Mouse (Mus musculus): ENCODE results near the gene Grid2ip. TPM values are rescaled to one million over a fixed set of nuclear protein-coding genes. Genes with fewer than 3 reads are reported as not detected.

Gene Grid2ip
- total RNA-seq, 2 experiments from 2014 or later: not detected

DNA sequence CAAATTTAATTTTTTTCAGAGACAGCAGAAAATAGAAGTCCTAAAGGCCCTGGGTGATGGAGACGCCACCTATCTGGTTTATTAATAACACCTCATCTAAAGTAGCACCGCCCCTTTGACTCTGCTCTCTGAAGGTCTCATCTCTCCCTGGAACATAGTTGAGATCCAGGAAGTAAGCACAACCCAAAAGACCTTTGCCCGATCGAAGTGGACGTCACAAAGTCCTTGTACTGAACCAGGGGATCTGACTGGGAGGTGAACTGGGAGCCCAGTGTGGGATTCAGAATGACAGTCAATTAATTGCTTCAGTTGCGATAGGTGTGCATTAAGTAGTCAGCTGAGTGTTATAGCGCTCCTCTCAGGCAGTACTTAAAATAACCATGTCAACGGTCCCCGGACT lies 48.1 kb downstream of the Grid2ip start:
- no peak for ATAC-seq (replicated peaks; ENCODE audit: low FRiP score, poor library complexity, severe bottlenecking)

DNA sequence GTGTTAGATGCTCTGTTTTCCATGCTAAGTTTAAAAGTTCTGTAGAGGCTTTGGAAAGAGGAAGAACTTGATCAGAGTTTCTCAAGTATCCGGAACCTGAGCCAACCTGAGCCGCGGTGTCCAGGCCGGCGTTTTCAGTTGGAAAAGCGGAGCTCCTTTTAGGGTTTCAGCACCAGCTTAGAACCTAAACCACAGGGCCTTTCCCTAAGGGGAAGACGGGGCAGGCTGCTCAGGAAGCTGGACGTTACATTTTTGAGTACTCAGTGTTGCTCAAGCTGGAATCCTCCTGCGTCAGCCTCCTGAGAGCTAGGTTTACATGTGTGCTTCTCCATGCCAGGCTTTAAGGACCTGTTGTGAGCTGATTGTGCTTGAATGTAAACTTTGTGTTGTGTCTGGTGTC lies 49.4 kb downstream of the Grid2ip start:
- ATAC-seq (replicated peaks; ENCODE audit: low FRiP score, poor library complexity, severe bottlenecking): no peak

DNA sequence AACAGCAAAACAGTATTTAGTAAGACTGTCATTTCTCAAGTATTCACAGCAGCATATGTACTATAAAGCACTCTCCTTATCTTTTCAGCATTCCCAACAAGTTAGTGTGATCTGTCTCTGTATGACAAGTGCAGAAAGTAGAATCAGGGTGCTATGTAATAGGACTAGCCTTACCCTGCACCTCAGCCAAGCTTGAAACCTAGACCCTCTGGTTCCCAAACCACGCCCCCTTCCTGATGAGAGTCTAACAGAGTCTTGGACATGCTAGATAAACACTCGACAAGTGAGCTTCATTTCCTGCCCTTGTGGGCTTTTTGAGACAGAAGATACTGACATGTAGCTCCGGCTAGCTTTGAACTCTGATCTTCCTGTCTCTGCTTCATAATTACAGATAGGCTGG lies 52.1 kb downstream of the Grid2ip start:
- no peak for ATAC-seq (replicated peaks; ENCODE audit: low FRiP score, poor library complexity, severe bottlenecking)

DNA sequence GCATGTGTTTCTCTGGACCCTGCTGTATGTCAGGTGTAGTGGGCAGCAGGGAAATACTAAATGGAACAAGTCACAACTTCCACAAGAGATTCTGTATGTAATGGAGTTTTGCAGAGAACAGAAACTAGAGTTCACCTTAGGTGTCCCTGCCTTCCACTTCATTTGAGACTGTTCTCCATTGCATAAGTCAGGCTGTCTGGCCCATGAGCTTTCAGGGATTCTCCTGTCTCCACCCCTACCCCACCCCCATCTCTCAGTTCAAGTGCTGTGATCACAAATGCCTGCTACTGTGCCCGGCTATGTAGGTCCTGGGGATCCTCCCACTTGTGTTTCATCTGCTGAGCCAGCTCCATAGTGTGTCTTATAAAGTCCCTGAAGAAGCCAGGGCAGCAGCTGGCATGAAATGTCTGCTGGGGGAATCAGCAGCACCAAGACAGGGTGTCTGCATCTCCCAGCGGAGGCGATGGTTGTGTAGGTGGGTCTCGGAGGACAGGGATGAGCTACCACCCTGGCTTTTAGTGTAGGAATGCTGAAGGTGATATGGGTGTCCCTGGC lies 53.8 kb downstream of the Grid2ip start:
- ATAC-seq (replicated peaks; ENCODE audit: low FRiP score, poor library complexity, severe bottlenecking): no peak

DNA sequence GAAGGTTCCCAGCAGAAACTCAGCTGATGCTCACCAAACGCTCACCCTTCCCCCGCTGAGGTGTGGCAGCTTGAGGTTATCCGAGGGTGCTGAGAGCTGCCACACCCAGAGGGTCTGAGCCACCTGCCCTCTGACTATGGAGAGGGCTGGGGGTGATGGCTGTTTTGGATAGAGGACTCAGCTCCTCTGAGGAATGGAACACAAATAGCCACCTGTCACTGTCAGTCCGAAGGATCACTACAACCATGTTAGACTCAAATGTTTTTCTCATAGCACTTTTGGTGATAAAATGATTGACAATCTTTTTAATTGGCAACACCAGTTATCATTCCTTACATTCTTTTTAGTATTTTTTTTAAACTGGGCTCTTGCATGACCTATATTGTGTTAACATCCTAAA lies 64.3 kb downstream of the Grid2ip start:
- ATAC-seq (replicated peaks; ENCODE audit: low FRiP score, poor library complexity, severe bottlenecking): no peak

DNA sequence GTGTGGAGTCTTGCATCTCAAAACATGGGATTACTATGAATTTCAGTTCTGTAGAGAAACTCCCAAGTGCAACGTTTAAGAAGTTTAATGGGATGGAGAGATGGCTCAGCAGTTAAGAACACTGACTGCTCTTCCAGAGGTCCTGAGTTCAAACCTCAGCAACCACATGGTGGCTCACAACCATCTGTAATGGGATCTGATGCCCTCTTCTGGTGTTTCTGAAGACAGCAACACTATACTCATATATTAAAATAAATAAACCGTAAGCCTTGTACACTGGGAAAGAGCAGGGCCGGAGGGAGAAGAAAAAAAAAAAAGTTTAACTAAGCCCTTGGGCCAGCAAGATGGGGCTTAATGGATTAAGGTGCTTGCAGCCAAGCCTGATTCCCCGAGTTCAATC lies 65.9 kb downstream of the Grid2ip start:
- no peak for ATAC-seq (replicated peaks; ENCODE audit: low FRiP score, poor library complexity, severe bottlenecking)

DNA sequence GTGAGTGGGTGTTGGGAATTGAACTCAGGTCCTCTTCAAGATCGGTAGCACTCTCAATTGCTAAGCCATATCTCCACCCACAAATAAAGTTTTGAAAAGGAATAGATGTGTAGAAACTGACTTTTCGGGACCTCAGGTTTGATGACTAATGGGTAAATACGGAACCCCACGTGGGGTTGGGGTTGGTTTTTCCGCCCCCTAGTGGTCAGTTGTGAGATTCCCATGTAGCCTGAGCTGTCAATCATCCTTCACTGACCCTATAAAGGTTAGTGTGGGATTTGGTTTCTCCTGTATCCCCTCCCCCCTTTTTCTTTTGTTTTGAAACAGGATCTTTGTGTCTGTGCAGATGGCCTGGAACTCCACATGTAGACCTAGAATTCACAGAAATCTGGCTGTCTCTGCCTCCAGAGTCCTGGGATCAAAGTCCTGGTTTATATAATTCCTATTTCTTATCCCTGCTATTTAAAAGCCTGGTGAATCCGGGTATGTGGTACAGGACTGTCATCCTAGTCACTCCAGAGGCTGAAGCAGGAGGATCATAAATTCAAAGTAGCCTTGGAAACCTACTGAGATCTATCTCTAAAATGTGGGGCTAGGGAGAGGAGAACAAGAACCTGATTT lies 66.9 kb downstream of the Grid2ip start:
- peak; percentile 95 for ATAC-seq (replicated peaks; ENCODE audit: low FRiP score, poor library complexity, severe bottlenecking)

DNA sequence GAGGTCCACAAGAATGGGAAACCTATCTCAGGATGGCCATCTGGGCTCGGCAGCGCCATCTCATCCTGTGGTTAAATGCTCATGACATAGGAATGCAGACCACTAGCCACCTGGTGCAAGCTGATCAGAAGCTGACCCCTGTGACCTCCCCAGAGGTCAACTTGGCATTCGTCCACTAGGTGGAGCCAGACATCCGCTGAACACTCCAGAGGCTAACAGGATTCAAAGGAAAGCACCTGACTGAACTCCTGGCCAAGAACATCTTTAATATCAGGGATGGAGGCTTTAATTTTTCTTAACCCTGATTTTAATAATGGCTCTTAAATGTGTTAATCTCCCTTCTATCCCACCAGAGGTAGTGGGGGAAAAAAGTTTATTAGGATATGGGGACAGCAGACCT lies 77.3 kb downstream of the Grid2ip start:
- peak; percentile 91 for ATAC-seq (replicated peaks; ENCODE audit: low FRiP score, poor library complexity, severe bottlenecking)

DNA sequence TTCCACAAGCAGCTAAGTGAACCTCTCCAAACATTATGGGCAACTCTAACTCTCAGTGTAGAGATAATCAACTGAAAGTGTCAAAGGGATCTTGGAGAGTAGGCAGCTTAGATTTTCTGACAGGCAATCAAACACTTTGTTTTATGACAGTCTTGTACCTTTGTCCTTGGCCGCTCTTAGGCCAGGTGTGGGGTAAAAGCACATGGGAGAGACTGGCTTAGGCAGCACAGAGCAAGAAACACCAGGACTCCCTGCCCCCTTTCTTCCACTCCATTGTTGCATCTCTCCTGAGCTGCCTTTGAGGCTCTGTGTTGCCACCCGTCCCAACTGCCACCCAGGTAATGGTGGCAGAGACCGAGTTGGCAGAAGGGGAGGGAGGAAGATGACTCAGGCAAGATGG lies 84.2 kb downstream of the Grid2ip start:
- ATAC-seq (replicated peaks; ENCODE audit: low FRiP score, poor library complexity, severe bottlenecking): no peak

DNA sequence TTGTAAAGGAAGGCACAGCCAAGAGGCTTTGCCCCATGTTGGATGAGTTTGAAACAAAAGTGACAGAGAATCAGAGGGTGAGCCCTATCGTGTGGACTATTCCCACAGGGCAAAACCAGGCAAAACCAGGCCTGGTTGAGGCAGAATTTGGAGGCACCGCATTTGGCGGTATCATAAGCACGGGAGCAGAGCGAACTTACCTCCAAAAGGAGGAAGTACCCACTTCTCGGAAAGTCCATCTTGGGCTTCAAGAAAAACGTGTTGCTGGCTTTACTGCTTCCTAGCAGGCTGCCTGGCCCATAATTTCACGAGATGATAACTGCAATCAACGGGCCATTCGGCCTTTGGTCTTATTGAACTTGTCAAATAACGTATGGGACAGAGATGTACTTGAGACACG lies 84.6 kb downstream of the Grid2ip start:
- no peak for ATAC-seq (replicated peaks; ENCODE audit: low FRiP score, poor library complexity, severe bottlenecking)

Other genes with a start within 250 kb of the Grid2ip start
- 31.0 and 33.1 TPM in 2 replicates for gene Rnf216, start 244.3 kb upstream of the Grid2ip start, total RNA-seq (2015; ENCODE audit: low replicate concordance)
- 31.1 and 45.7 TPM in 2 replicates for gene Rnf216, start 244.3 kb upstream of the Grid2ip start, total RNA-seq (2017; ENCODE audit: low replicate concordance)
- gene Olfr718-ps1, start 209.8 kb upstream of the Grid2ip start, total RNA-seq (2015; ENCODE audit: low replicate concordance): not detected in 2 replicates
- gene Olfr718-ps1, start 209.8 kb upstream of the Grid2ip start, total RNA-seq (2017; ENCODE audit: low replicate concordance): not detected in 2 replicates
- gene Rbak, start 176.6 kb upstream of the Grid2ip start, total RNA-seq (2015; ENCODE audit: low replicate concordance): 1.4 and 3.4 TPM in 2 replicates
- gene Rbak, start 176.6 kb upstream of the Grid2ip start, total RNA-seq (2017; ENCODE audit: low replicate concordance): 0.39 and 1.4 TPM in 2 replicates
- gene Spdye4b, start 176.3 kb upstream of the Grid2ip start, total RNA-seq (2015; ENCODE audit: low replicate concordance): not detected in 2 replicates
- gene Spdye4b, start 176.3 kb upstream of the Grid2ip start, total RNA-seq (2017; ENCODE audit: low replicate concordance): not detected in 2 replicates
- gene Spdye4a, start 130.4 kb upstream of the Grid2ip start, total RNA-seq (2015; ENCODE audit: low replicate concordance): not detected in 2 replicates
- not detected in 2 replicates for gene Spdye4a, start 130.4 kb upstream of the Grid2ip start, total RNA-seq (2017; ENCODE audit: low replicate concordance)
- 0.36 TPM in 1 of 2 replicates, not detected in the other for gene Zfp12, start 122.2 kb upstream of the Grid2ip start, total RNA-seq (2015; ENCODE audit: low replicate concordance)
- 0.68 and 1.7 TPM in 2 replicates for gene Zfp12, start 122.2 kb upstream of the Grid2ip start, total RNA-seq (2017; ENCODE audit: low replicate concordance)
- gene Zfp316, start 87.3 kb upstream of the Grid2ip start, total RNA-seq (2015; ENCODE audit: low replicate concordance): 0.36 TPM in 1 of 2 replicates, not detected in the other
- gene Zfp316, start 87.3 kb upstream of the Grid2ip start, total RNA-seq (2017; ENCODE audit: low replicate concordance): 0.64 and 0.76 TPM in 2 replicates
- gene Zfp853, start 63.7 kb upstream of the Grid2ip start, total RNA-seq (2015; ENCODE audit: low replicate concordance): not detected in 2 replicates
- not detected in 2 replicates for gene Zfp853, start 63.7 kb upstream of the Grid2ip start, total RNA-seq (2017; ENCODE audit: low replicate concordance)
- gene E130309D02Rik, start 42.0 kb upstream of the Grid2ip start, total RNA-seq (2015; ENCODE audit: low replicate concordance): 14.7 and 20.9 TPM in 2 replicates
- 7.8 and 8.2 TPM in 2 replicates for gene E130309D02Rik, start 42.0 kb upstream of the Grid2ip start, total RNA-seq (2017; ENCODE audit: low replicate concordance)
- gene Zdhhc4, start 28.1 kb upstream of the Grid2ip start, total RNA-seq (2015; ENCODE audit: low replicate concordance): 16.6 and 43.6 TPM in 2 replicates
- 11.6 and 29.8 TPM in 2 replicates for gene Zdhhc4, start 28.1 kb upstream of the Grid2ip start, total RNA-seq (2017; ENCODE audit: low replicate concordance)
- 42.5 and 44.0 TPM in 2 replicates for gene Kdelr2, start 46.5 kb downstream of the Grid2ip start, total RNA-seq (2015; ENCODE audit: low replicate concordance)
- gene Kdelr2, start 46.5 kb downstream of the Grid2ip start, total RNA-seq (2017; ENCODE audit: low replicate concordance): 31.8 and 44.3 TPM in 2 replicates
- gene Daglb, start 107.2 kb downstream of the Grid2ip start, total RNA-seq (2015; ENCODE audit: low replicate concordance): 14.1 and 22.2 TPM in 2 replicates
- 14.1 and 16.0 TPM in 2 replicates for gene Daglb, start 107.2 kb downstream of the Grid2ip start, total RNA-seq (2017; ENCODE audit: low replicate concordance)
- gene Rac1, start 170.7 kb downstream of the Grid2ip start, total RNA-seq (2015; ENCODE audit: low replicate concordance): 195 and 254 TPM in 2 replicates
- 40.0 and 104 TPM in 2 replicates for gene Rac1, start 170.7 kb downstream of the Grid2ip start, total RNA-seq (2017; ENCODE audit: low replicate concordance)